Mouse (Mus musculus): ENCODE results near the gene Ect2. TPM values are rescaled to one million over a fixed set of nuclear protein-coding genes. Genes with fewer than 3 reads are reported as not detected.

Gene Ect2
- polyA plus RNA-seq, 1 experiment from 2014 or later, result 52.3 TPM

DNA sequence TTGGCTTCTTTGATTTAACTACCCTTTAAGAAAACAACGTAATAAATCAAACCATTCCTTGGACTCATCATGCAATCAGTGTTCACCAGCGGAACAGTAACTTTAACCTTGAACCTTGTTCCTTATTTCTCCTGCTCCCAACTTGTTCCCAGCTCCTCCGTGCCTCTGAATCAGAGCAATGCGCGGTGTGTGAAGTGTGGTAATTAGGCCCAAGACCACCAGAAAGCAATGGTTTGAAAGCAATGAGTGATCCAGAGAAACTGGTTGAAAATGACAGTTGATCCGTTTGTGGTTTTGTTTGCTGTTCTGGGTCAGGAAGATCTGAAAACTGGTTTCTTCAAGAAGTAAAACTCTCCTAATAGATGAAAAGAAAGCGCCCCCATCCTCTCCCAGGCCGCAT lies 26.0 kb upstream of the Ect2 start:
- WGBS, result 85% methylated on average over 8 of the region's 8 CpGs
- Histone ChIP-seq H3K27me3 (ENCODE audit: control insufficient read depth, insufficient read depth, low read length) (no peaks in the 10 kb centered on the region), H3K4me1 (ENCODE audit: control insufficient read depth in 2 of 2, insufficient read depth in 2 of 2, low read length in 2 of 2) (peaks cover 0 to 7% of the 10 kb centered on the region in 2 experiments; a peak in 1 of 4 replicates), H3K4me2 (ENCODE audit: low read length) (no peak overlapping the region), H3K36me3 (ENCODE audit: control insufficient read depth, insufficient read depth, low read length) (no peaks in the 10 kb centered on the region), H3K9ac (ENCODE audit: low read length) (no peak overlapping the region), H3K4me3 (ENCODE audit: control insufficient read depth in 1 of 2, insufficient read depth in 1 of 2, low read depth in 1 of 2, low read length in 2 of 2) (no peak overlapping the region), H3K9me3 (ENCODE audit: control insufficient read depth, low read length) (no peaks in the 10 kb centered on the region), H3K27ac (replicated peaks in 1 of 2; ENCODE audit: control insufficient read depth in 1 of 2, insufficient read depth in 1 of 2, low read depth in 2 of 2, low read length in 2 of 2) (no peak overlapping the region)
- ATAC-seq (ENCODE audit: insufficient number of reproducible peaks, insufficient read depth, low FRiP score, low read depth), result no peak

DNA sequence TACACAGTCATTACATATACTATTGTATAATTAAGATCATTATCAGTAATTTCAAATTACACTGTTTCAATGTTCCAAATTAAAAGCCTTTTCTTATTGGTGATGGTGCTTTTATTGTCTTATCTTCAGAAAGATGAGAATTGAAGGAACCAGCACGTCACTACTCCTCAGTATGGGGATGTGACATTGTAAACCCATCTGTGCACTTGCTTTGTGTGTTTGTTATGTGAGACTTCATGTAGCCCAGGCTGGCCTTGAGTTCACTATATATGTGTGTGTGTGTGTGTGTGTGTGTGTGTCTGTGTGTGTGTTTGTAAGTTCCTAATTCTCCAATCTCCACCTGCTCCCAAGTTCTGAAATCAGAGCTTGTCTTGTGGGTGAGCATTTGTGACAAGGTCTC lies 16.6 kb upstream of the Ect2 start:
- H3K4me3 ChIP-seq (ENCODE audit: control insufficient read depth in 1 of 2, insufficient read depth in 1 of 2, low read depth in 1 of 2, low read length in 2 of 2), result no peak overlapping the region
- H3K27me3 ChIP-seq (ENCODE audit: control insufficient read depth, insufficient read depth, low read length), result no peaks in the 10 kb centered on the region
- H3K4me2 ChIP-seq (ENCODE audit: low read length), result no peak overlapping the region
- no peaks in the 10 kb centered on the region for H3K36me3 ChIP-seq (ENCODE audit: control insufficient read depth, insufficient read depth, low read length)
- H3K4me1 ChIP-seq (ENCODE audit: control insufficient read depth in 2 of 2, insufficient read depth in 2 of 2, low read length in 2 of 2), result no peaks in the 10 kb centered on the region
- H3K9me3 ChIP-seq (ENCODE audit: control insufficient read depth, low read length), result no peaks in the 10 kb centered on the region
- H3K9ac ChIP-seq (ENCODE audit: low read length), result no peak overlapping the region
- H3K27ac ChIP-seq (replicated peaks in 1 of 2; ENCODE audit: control insufficient read depth in 1 of 2, insufficient read depth in 1 of 2, low read depth in 2 of 2, low read length in 2 of 2), result no peak overlapping the region
- 69% methylated on average over 1 of the region's 1 CpGs for WGBS
- no peak for ATAC-seq (ENCODE audit: insufficient number of reproducible peaks, insufficient read depth, low FRiP score, low read depth)

DNA sequence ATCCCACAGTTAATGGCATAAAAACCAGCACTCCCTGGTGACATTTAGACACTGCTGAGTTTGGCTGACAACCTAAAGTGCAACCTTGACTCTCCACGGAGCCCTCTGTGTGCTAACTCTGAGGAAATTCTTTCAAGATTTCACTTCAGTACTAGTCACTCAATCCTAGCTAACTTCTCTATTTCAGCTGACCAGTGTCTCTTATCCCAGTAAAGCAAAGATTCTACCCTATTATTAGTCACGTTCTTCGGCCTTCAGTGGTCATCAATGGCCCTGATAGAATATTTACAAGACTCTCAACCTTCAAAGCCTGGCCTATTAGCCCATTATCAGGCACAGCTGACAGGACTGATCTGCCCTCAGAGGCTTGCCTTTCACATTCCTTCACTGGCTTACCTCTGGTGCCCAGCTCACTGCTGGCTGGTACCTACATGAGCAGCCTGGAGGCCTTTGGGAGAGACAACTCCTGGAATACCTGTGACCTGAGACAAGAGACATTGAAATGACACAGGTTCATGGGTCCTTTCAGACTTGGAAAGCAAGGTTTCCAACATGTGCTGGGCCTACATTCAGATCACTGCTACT lies 11.9 kb upstream of the Ect2 start:
- Histone ChIP-seq H3K4me3 (ENCODE audit: control insufficient read depth in 1 of 2, insufficient read depth in 1 of 2, low read depth in 1 of 2, low read length in 2 of 2) (no peak overlapping the region), H3K9ac (ENCODE audit: low read length) (no peak overlapping the region), H3K4me1 (ENCODE audit: control insufficient read depth in 2 of 2, insufficient read depth in 2 of 2, low read length in 2 of 2) (no peaks in the 10 kb centered on the region), H3K4me2 (ENCODE audit: low read length) (no peak overlapping the region), H3K27ac (replicated peaks in 1 of 2; ENCODE audit: control insufficient read depth in 1 of 2, insufficient read depth in 1 of 2, low read depth in 2 of 2, low read length in 2 of 2) (no peak overlapping the region), H3K36me3 (ENCODE audit: control insufficient read depth, insufficient read depth, low read length) (no peaks in the 10 kb centered on the region), H3K9me3 (ENCODE audit: control insufficient read depth, low read length) (no peaks in the 10 kb centered on the region), H3K27me3 (ENCODE audit: control insufficient read depth, insufficient read depth, low read length) (no peaks in the 10 kb centered on the region)
- WGBS, result 63% methylated on average over 3 of the region's 3 CpGs
- no peak for ATAC-seq (ENCODE audit: insufficient number of reproducible peaks, insufficient read depth, low FRiP score, low read depth)

DNA sequence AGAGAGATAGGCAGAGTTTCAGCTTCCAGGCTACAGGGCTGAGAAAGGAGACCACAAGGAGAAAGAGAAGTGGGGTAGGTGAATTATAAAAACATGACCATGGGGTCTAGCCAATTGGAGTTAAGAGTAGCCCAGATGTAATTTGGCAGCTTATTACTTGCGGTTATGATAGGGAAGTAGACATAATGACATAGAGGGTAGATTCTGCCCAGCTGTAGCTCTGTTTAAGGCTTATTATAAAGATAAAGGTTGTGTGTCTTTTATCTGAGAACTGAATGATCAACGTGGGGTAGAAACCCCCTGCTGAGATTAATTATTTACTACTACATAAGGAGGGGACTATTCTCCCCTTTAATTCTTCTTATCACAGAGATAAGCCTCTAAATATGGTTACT lies 8.7 kb upstream of the Ect2 start:
- Histone ChIP-seq H3K27ac (replicated peaks in 1 of 2; ENCODE audit: control insufficient read depth in 1 of 2, insufficient read depth in 1 of 2, low read depth in 2 of 2, low read length in 2 of 2) (no peak overlapping the region), H3K36me3 (ENCODE audit: control insufficient read depth, insufficient read depth, low read length) (no peaks in the 10 kb centered on the region), H3K9ac (ENCODE audit: low read length) (no peak overlapping the region), H3K4me3 (ENCODE audit: control insufficient read depth in 1 of 2, insufficient read depth in 1 of 2, low read depth in 1 of 2, low read length in 2 of 2) (no peak overlapping the region), H3K9me3 (ENCODE audit: control insufficient read depth, low read length) (no peaks in the 10 kb centered on the region), H3K4me1 (ENCODE audit: control insufficient read depth in 2 of 2, insufficient read depth in 2 of 2, low read length in 2 of 2) (no peaks in the 10 kb centered on the region), H3K4me2 (ENCODE audit: low read length) (no peak overlapping the region), H3K27me3 (ENCODE audit: control insufficient read depth, insufficient read depth, low read length) (no peaks in the 10 kb centered on the region)
- 61% methylated on average over 2 of the region's 2 CpGs for WGBS
- ATAC-seq (ENCODE audit: insufficient number of reproducible peaks, insufficient read depth, low FRiP score, low read depth), result no peak

DNA sequence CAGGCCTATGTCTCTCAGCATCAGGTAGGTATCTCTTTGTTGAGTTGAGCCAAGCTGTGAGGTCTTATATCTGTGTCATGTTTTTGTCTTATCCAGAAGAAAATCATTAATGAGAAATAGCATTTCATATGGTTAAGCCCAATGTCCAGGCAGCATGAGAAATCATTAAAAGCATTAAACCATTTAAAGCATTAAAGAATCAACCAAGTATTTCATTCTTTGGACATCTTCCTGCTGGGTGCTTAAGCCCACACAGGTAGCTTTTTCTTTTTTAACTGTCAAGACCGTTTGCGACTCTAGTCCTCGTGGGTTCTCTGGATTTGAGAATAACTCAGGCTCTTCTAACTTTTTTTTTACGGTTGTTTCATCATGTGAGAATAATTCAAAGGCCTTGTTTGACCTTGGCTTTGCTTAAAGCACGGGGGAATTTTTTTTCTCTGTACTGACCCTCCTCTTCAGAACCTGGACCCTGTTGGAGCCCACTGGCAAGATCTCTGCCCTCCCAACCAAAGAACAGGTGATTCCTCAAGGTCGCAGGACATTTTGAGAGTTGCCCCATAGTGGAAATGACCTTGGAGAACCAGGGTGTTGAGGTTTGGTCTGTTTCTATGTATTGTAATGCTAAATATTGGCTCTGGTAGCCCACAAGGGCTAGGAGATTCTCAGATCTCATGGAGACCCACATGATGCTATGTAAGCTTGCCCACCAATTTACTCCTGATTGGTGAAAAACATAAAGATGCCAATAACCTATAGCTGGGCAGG lies 8.1 kb upstream of the Ect2 start:
- Histone ChIP-seq H3K27me3 (ENCODE audit: control insufficient read depth, insufficient read depth, low read length) (no peaks in the 10 kb centered on the region), H3K27ac (replicated peaks in 1 of 2; ENCODE audit: control insufficient read depth in 1 of 2, insufficient read depth in 1 of 2, low read depth in 2 of 2, low read length in 2 of 2) (no peak overlapping the region), H3K36me3 (ENCODE audit: control insufficient read depth, insufficient read depth, low read length) (no peaks in the 10 kb centered on the region), H3K4me3 (ENCODE audit: control insufficient read depth in 1 of 2, insufficient read depth in 1 of 2, low read depth in 1 of 2, low read length in 2 of 2) (no peak overlapping the region), H3K9me3 (ENCODE audit: control insufficient read depth, low read length) (no peaks in the 10 kb centered on the region), H3K4me2 (ENCODE audit: low read length) (no peak overlapping the region), H3K4me1 (ENCODE audit: control insufficient read depth in 2 of 2, insufficient read depth in 2 of 2, low read length in 2 of 2) (no peaks in the 10 kb centered on the region), H3K9ac (ENCODE audit: low read length) (no peak overlapping the region)
- 83% methylated on average over 6 of the region's 6 CpGs for WGBS
- ATAC-seq (ENCODE audit: insufficient number of reproducible peaks, insufficient read depth, low FRiP score, low read depth), result no peak

DNA sequence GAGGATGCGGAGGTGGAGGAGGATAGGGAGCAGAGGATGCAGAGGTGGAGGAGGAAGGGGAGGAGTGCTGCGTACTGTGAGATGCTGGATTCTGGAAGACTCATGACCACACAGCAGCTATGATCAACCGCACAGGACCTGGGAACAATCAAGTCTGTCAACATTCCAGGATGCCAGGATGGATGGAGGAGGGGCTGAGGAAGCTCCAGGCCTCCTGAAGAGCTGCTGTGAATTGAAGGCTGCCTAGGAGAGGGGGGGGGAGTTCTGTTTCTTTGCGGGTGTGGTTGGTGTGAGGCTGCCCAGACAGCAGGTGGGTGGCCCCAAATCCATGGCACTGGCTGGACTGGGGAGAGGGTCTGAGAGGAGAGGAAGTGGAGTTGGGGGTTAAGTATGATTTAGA lies 5.2 kb upstream of the Ect2 start:
- H3K9ac ChIP-seq (ENCODE audit: low read length), result no peak overlapping the region
- H3K4me2 ChIP-seq (ENCODE audit: low read length), result no peak overlapping the region
- no peaks in the 10 kb centered on the region for H3K27me3 ChIP-seq (ENCODE audit: control insufficient read depth, insufficient read depth, low read length)
- H3K36me3 ChIP-seq (ENCODE audit: control insufficient read depth, insufficient read depth, low read length), result no peaks in the 10 kb centered on the region
- WGBS, result 24% methylated on average over 4 of the region's 4 CpGs
- H3K4me3 ChIP-seq (ENCODE audit: control insufficient read depth in 1 of 2, insufficient read depth in 1 of 2, low read depth in 1 of 2, low read length in 2 of 2), result no peak overlapping the region
- no peak for ATAC-seq (ENCODE audit: insufficient number of reproducible peaks, insufficient read depth, low FRiP score, low read depth)
- H3K27ac ChIP-seq (replicated peaks in 1 of 2; ENCODE audit: control insufficient read depth in 1 of 2, insufficient read depth in 1 of 2, low read depth in 2 of 2, low read length in 2 of 2), result no peak overlapping the region
- no peaks in the 10 kb centered on the region for H3K9me3 ChIP-seq (ENCODE audit: control insufficient read depth, low read length)
- H3K4me1 ChIP-seq (ENCODE audit: control insufficient read depth in 2 of 2, insufficient read depth in 2 of 2, low read length in 2 of 2), result peaks cover 5 to 21% of the 10 kb centered on the region in 2 experiments; a peak in 3 of 4 replicates

DNA sequence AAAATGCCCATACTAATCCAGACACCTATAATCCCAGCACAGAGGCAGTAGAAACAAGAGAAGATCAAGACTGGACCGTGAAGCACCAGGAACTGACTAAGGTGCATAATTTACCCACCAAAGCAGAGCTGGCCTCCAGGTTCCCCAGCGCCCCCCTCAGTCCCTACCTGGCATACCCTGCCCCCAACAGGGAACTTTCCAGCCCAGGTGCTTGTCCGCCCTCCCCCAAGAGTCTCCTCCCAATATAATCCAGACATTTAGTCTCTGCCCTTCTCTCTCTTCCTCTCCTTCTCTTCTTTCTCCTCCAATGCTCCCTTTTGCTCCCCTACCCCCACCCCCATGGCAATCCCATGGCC lies 2.9 kb upstream of the Ect2 start:
- WGBS, result 63% methylated on average over 3 of the region's 3 CpGs
- ATAC-seq (ENCODE audit: insufficient number of reproducible peaks, insufficient read depth, low FRiP score, low read depth), result no peak
- Histone ChIP-seq H3K27me3 (ENCODE audit: control insufficient read depth, insufficient read depth, low read length) (no peaks in the 10 kb centered on the region), H3K9me3 (ENCODE audit: control insufficient read depth, low read length) (no peaks in the 10 kb centered on the region), H3K4me3 (ENCODE audit: control insufficient read depth in 1 of 2, insufficient read depth in 1 of 2, low read depth in 1 of 2, low read length in 2 of 2) (no peak overlapping the region), H3K4me1 (ENCODE audit: control insufficient read depth in 2 of 2, insufficient read depth in 2 of 2, low read length in 2 of 2) (peaks cover 7 to 34% of the 10 kb centered on the region in 2 experiments; a peak in 3 of 4 replicates), H3K36me3 (ENCODE audit: control insufficient read depth, insufficient read depth, low read length) (no peaks in the 10 kb centered on the region), H3K9ac (ENCODE audit: low read length) (no peak overlapping the region), H3K4me2 (ENCODE audit: low read length) (no peak overlapping the region), H3K27ac (replicated peaks in 1 of 2; ENCODE audit: control insufficient read depth in 1 of 2, insufficient read depth in 1 of 2, low read depth in 2 of 2, low read length in 2 of 2) (no peak overlapping the region)

Measured in heart, embryonic 14.5 days (tissue).